Mouse (Mus musculus): ENCODE data around the gene Gm12830. TPM values are rescaled to one million over a fixed set of nuclear protein-coding genes. Genes with fewer than 3 reads are reported as not detected.

The Gm12830 gene
- not detected in 2 replicates for polyA plus RNA-seq (2016; fragmentation: Nextera tagmentation; extraction: Ambion mirVana)

GRCm38 (mm10) chr4:114821567-114822192 is at the start of gene Gm12830:
Gene Gm12830, plus strand, starts transcription at chr4:114821722.
- peaks cover 47% of the 10 kb centered on the region for H3K4me1 ChIP-seq
- H3K27ac ChIP-seq = peak within 1 kb of the TSS; percentile 81
- under 1% methylated on average over 51 of the region's 51 CpGs for WGBS

GRCm38 (mm10) chr4:114773316-114773715 is 48.2 kb upstream of the Gm12830 start:
- H3K27me3 ChIP-seq (ENCODE audit: low read depth, poor library complexity, severe bottlenecking) = peaks cover 48% of the 10 kb centered on the region
- H3K9me3 ChIP-seq (replicated peaks) = no peaks in the 10 kb centered on the region
- no peaks in the 10 kb centered on the region for H3K36me3 ChIP-seq
- no peak overlapping the region for H3K4me3 ChIP-seq
- WGBS = 89% methylated on average over 1 of the region's 1 CpGs
- no peak overlapping the region for H3K27ac ChIP-seq
- peaks cover 29% of the 10 kb centered on the region for H3K4me1 ChIP-seq
- no peak for DNase-seq (ENCODE audit: low spot score)

More at GRCm38 (mm10) chr4:114821567-114822192, at the start of gene Gm12830:
- H3K9me3 ChIP-seq (replicated peaks) = no peaks in the 10 kb centered on the region
- H3K4me3 ChIP-seq = peak within 1 kb of the TSS; percentile 43
- DNase-seq (ENCODE audit: low spot score) = peak; percentile 93
- no peaks in the 10 kb centered on the region for H3K36me3 ChIP-seq
- peaks cover 97% of the 10 kb centered on the region for H3K27me3 ChIP-seq (ENCODE audit: low read depth, poor library complexity, severe bottlenecking)

- H3K9me3 ChIP-seq (replicated peaks) = no peaks in the 10 kb centered on the region
- DNase-seq (ENCODE audit: low spot score) = no peak
- 59% methylated on average over 11 of the region's 11 CpGs for WGBS
- peaks cover 52% of the 10 kb centered on the region for H3K4me1 ChIP-seq
- H3K4me3 ChIP-seq = no peak overlapping the region
- H3K36me3 ChIP-seq = no peaks in the 10 kb centered on the region
- H3K27me3 ChIP-seq (ENCODE audit: low read depth, poor library complexity, severe bottlenecking) = peaks cover 29% of the 10 kb centered on the region
- H3K27ac ChIP-seq = peak overlapping the region; percentile 83
Measured at GRCm38 (mm10) chr4:114777625-114778202, 43.8 kb upstream of the Gm12830 start.

DNA sequence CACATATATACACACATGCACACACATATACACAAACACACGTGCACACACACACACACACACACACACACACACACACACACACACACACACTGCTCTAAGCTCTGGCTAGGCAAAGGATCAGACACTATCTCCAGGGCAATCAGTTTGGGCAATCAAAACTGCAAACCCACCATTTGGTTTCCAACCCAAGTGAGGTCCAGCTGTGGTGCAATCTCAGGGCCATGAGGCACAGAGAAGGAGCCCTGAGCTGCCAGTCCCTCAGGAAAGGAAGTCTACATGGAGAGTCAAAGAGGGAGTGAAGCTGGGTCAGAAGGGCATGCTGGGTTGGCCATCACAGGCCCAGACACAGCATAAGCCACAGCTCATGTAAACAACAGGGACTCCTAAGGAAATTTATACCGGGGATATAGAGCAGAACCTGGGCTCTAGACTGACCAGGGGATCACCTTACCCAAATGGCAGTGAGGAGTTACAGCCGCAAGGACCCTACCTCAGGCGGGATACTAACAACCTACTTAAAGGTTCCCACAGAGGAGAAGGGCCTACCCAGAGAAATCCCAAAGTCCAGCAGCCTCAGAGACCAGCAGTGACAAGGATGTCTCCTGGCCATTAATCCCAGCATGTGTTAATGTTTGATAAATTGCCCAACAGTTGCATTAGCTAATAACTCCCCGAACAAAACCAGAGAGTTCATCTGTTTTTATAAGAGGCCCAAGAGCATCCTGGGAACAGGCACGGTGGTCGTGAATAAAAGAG is 42.6 kb upstream of the Gm12830 start:
- DNase-seq (ENCODE audit: low spot score) = no peak
- H3K4me3 ChIP-seq = no peak overlapping the region
- H3K27ac ChIP-seq = peak overlapping the region; percentile 86
- 34% methylated on average over 7 of the region's 7 CpGs for WGBS
- H3K27me3 ChIP-seq (ENCODE audit: low read depth, poor library complexity, severe bottlenecking) = peaks cover 31% of the 10 kb centered on the region
- H3K36me3 ChIP-seq = no peaks in the 10 kb centered on the region
- no peaks in the 10 kb centered on the region for H3K9me3 ChIP-seq (replicated peaks)
- peaks cover 59% of the 10 kb centered on the region for H3K4me1 ChIP-seq

DNA sequence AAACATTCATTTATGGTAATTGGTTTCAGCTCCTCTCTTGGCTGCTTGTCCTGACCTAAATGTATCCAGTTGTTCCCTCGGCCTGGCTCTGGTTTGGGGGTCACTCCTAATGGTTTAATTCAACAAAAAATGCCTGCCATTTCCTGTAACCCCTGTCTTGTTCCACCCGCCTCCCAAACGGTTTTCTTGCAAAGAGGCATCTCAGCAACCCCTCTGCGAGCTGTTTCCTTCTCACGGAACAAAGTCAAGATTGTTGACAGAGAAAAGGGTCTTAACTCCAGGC is 42.1 kb upstream of the Gm12830 start:
- Histone ChIP-seq H3K4me3 (no peak overlapping the region), H3K36me3 (no peaks in the 10 kb centered on the region), H3K27ac (peak overlapping the region; percentile 86), H3K4me1 (peaks cover 64% of the 10 kb centered on the region), H3K27me3 (ENCODE audit: low read depth, poor library complexity, severe bottlenecking) (peaks cover 36% of the 10 kb centered on the region), H3K9me3 (replicated peaks) (no peaks in the 10 kb centered on the region)
- no peak for DNase-seq (ENCODE audit: low spot score)
- 25% methylated on average over 5 of the region's 5 CpGs for WGBS

DNA sequence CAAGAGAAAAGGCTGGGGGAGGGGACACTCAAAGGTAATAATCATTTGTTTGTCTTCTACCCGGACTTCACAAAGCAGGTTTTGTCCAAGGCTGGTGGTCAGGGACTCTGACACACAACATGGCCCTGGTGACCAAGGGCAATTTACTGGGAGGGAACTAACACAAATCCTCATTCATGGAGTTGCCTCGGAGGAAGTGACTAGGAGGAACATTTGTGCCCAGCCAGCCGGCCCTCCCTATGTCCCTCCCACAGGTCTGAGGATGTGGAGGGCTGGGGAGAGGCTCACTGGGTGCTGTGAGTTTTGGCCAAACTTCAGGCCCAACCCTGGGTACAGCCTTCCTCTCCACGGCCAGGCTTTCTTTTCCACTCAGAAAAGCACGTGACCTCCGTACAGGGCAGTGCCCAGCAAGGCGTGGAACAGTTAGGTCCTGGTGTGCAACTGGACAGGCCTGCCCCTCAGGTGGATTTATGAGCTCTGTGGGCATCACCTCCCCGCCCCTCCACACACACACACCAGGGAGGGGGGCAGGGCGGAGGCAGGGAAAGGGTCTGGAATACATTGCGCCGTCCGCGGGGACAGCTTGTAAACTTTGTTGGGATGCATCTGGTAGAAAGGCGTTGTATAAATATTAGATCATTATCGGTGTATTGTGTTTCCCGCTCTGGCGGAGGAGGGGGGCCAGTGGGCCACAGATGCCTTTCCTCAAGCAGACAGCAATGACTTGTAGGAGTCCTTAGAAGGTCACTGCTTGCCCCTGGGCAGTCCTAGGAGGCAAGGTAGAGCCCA is 41.6 kb upstream of the Gm12830 start:
- H3K4me3 ChIP-seq = peak overlapping the region; percentile 16; the same call in 1 of the 2 replicates
- peaks cover 42% of the 10 kb centered on the region for H3K27me3 ChIP-seq (ENCODE audit: low read depth, poor library complexity, severe bottlenecking)
- no peaks in the 10 kb centered on the region for H3K36me3 ChIP-seq
- H3K4me1 ChIP-seq = peaks cover 67% of the 10 kb centered on the region
- H3K9me3 ChIP-seq (replicated peaks) = no peaks in the 10 kb centered on the region
- WGBS = 37% methylated on average over 17 of the region's 17 CpGs
- H3K27ac ChIP-seq = peak overlapping the region; percentile 86
- DNase-seq (ENCODE audit: low spot score) = peak; percentile 67

DNA sequence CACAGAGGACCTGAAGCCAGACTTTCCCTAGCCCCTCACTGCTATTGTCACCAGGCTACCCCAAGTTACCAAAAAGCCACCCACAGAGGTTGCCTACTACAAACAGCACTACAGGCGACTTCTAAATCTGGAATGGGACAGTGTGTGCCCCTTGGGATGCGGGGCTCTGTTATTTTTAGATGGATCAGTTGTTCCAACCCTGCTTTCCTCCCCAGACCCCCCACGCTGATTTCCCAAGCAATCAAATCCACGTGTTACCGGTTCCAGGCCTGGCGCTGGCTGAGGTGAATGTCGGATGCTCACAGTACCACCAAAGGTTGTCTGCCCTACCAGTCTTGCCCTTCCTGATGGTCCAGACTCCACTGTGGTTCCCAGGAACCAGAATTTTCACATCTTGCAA is 38.7 kb upstream of the Gm12830 start:
- DNase-seq (ENCODE audit: low spot score) = no peak
- Histone ChIP-seq H3K36me3 (no peaks in the 10 kb centered on the region), H3K27me3 (ENCODE audit: low read depth, poor library complexity, severe bottlenecking) (peaks cover 64% of the 10 kb centered on the region), H3K9me3 (replicated peaks) (no peaks in the 10 kb centered on the region), H3K4me1 (peaks cover 56% of the 10 kb centered on the region), H3K4me3 (no peak overlapping the region), H3K27ac (peak overlapping the region; percentile 47; the same call in 1 of the 2 replicates)
- 65% methylated on average over 7 of the region's 7 CpGs for WGBS

DNA sequence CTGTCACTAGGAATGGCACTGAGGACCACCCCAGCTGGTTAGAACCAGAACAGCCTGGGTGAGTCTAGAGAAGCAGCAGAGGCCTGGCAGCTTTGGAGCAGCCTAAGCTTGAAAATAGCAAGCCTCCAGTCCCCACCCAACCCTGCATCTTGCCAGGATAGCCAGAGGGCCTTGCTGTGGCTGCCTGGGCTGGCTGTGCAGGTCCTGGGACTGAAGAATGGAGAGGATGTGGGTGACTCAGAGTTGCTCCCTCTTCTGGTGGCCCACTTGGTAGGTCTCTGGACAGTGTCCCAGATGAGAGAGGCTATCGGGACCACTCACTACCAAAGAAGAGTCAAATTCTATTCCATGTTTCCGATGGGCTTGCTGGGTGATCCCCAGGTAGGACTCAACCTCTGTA is 36.8 kb upstream of the Gm12830 start:
- no peak for DNase-seq (ENCODE audit: low spot score)
- no peaks in the 10 kb centered on the region for H3K36me3 ChIP-seq
- peaks cover 48% of the 10 kb centered on the region for H3K4me1 ChIP-seq
- H3K4me3 ChIP-seq = no peak overlapping the region
- peaks cover 71% of the 10 kb centered on the region for H3K27me3 ChIP-seq (ENCODE audit: low read depth, poor library complexity, severe bottlenecking)
- no peaks in the 10 kb centered on the region for H3K9me3 ChIP-seq (replicated peaks)
- 84% methylated on average over 2 of the region's 2 CpGs for WGBS
- H3K27ac ChIP-seq = peak overlapping the region; percentile 4; the same call in 1 of the 2 replicates

DNA sequence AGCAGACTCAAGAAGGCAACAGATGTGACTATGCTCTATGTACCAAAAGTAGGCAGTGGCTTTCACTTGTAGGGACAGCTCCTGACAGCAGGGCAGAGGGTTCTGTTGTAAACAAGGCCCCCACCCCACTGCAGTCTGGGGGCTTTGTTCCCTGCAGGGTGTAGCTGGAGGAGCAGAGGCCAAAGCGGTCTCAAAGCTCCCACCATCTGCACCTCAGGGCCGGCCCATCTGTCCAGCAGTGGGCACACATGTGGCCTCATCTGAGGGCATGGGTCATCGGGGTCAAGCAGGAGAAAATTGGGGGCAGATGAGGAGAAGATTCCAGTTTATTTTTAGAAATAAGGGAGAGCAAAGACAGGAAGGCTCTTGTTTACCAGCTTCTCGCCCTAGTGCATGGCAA is 32.7 kb upstream of the Gm12830 start:
- Histone ChIP-seq H3K27ac (peak overlapping the region; percentile 56; the same call in 1 of the 2 replicates), H3K27me3 (ENCODE audit: low read depth, poor library complexity, severe bottlenecking) (peaks cover 59% of the 10 kb centered on the region), H3K4me1 (peaks cover 26% of the 10 kb centered on the region), H3K4me3 (no peak overlapping the region), H3K36me3 (no peaks in the 10 kb centered on the region), H3K9me3 (replicated peaks) (no peaks in the 10 kb centered on the region)
- WGBS = 13% methylated on average over 4 of the region's 4 CpGs
- DNase-seq (ENCODE audit: low spot score) = no peak

DNA sequence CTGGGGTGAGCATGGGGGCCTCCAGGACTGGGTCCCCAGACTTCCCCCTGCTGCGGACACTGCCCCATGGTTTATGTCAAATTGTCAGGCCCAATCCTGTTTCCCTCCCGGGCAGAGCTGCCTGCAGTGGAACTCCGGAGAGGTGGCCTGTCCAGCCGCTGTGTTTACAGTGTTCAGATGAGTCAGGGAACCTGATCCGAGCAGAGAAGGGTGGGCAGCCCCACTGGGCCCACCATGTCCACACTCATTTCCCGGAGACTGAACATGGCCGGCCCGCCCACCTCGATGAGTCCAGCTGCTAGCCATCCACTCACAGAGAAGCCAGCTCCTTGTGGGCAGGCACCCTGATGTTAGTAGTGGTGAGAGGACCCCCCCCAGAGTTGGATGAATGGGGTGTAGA is 29.9 kb upstream of the Gm12830 start:
- H3K9me3 ChIP-seq (replicated peaks) = no peaks in the 10 kb centered on the region
- WGBS = 62% methylated on average over 9 of the region's 9 CpGs
- peaks cover 44% of the 10 kb centered on the region for H3K27me3 ChIP-seq (ENCODE audit: low read depth, poor library complexity, severe bottlenecking)
- H3K27ac ChIP-seq = no peak overlapping the region; the same call in 1 of the 2 replicates
- H3K4me3 ChIP-seq = no peak overlapping the region
- no peak for DNase-seq (ENCODE audit: low spot score)
- H3K4me1 ChIP-seq = peaks cover 28% of the 10 kb centered on the region
- H3K36me3 ChIP-seq = no peaks in the 10 kb centered on the region

- H3K4me1 ChIP-seq = peaks cover 37% of the 10 kb centered on the region
- no peak overlapping the region for H3K4me3 ChIP-seq
- no peaks in the 10 kb centered on the region for H3K36me3 ChIP-seq
- 91% methylated on average over 2 of the region's 2 CpGs for whole genome bisulfite sequencing
- no peak for DNase-seq (ENCODE audit: low spot score)
- H3K27ac ChIP-seq = no peak overlapping the region
- H3K27me3 ChIP-seq (ENCODE audit: low read depth, poor library complexity, severe bottlenecking) = peaks cover 48% of the 10 kb centered on the region
- H3K9me3 ChIP-seq (replicated peaks) = no peaks in the 10 kb centered on the region
Measured at GRCm38 (mm10) chr4:114793836-114794235, 27.7 kb upstream of the Gm12830 start.

GRCm38 (mm10) chr4:114797254-114797914 is 24.1 kb upstream of the Gm12830 start:
- no peak overlapping the region for H3K27ac ChIP-seq
- H3K4me1 ChIP-seq = peaks cover 27% of the 10 kb centered on the region
- H3K9me3 ChIP-seq (replicated peaks) = no peaks in the 10 kb centered on the region
- DNase-seq (ENCODE audit: low spot score) = no peak
- H3K4me3 ChIP-seq = no peak overlapping the region
- peaks cover 68% of the 10 kb centered on the region for H3K27me3 ChIP-seq (ENCODE audit: low read depth, poor library complexity, severe bottlenecking)
- no peaks in the 10 kb centered on the region for H3K36me3 ChIP-seq
- 54% methylated on average over 5 of the region's 5 CpGs for WGBS

Measured in limb, embryonic 10.5 days (tissue).